Mouse (Mus musculus) frontal cortex, postnatal 25 days (tissue): ENCODE data around the gene Gm3409.
"Not testable (repeated sequence)": the region's sequence is repeated elsewhere in the genome, so short reads cannot be mapped to it uniquely, and the experiment has no call there.

Experiments used
- DNase-seq, 2 experiments: peaks; one replicate each; pipeline ENCODE4 v3.0.0; 2022; ENCODE audit warnings: low spot score in 2 of 2

Gm3409 gene

DNA sequence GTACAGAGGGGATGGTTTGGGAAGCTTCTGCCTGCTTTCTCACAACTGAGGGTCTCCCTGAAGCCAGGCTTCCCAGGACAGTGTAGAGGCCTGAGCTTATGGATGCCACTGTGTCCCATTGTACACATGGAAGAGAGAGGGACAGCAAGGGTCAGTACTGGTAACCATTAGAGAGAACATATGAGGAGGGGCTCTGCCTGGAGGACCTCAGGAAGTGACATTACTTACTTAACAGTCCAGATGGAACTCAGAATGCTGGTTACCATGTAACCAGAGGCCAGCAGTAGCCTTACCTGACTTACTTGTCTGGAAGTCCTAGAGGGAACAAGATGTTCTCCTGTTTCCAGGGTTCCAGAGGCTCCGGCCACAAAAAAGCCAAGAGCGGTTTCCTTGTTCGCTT lies at the start of gene Gm3409:
Gene Gm3409 (plus strand): TSS at position 301 of the 400 bp plus-strand sequence.
- DNase-seq: not testable (repeated sequence)

DNA sequence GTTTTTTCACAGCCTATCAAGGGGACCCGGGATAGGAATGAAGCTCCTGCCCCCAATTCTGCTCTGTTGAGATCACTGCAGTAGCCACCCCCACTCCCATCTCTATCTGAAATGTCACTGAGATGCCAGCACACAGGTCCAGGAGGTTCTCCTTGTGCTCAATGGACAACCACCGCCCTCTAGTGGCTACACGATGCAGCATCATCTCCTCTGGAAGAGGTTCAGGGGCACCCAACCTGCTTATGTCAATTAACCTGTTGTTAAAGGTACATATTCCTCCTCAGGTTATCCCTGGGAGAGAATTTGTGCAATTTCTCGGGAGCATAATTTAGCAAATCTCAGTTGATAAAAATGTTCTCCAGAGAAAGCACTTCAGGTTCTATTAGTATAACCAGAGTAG lies 48.5 kb upstream of the Gm3409 start:
- DNase-seq: not testable (repeated sequence)

DNA sequence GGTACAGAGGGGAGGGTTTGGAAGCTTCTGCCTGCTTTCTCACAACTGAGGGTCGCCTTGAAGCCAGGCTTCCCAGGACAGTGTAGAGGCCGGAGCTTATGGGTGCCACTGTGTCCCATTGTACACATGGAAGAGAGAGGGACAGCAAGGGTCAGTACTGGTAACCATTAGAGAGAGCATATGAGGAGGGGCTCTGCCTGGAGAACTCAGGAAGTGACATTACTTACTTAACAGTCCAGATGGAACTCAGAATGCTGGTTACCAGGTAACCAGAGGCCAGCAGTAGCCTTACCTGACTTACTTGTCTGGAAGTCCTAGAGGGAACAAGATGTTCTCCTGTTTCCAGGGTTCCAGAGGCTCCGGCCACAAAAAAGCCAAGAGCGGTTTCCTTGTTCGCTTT lies 46.4 kb upstream of the Gm3409 start, which contains the start of gene Gm6370:
Gene Gm6370 (plus strand): TSS at position 301 of the 400 bp plus-strand sequence.
- not testable (repeated sequence) for DNase-seq

DNA sequence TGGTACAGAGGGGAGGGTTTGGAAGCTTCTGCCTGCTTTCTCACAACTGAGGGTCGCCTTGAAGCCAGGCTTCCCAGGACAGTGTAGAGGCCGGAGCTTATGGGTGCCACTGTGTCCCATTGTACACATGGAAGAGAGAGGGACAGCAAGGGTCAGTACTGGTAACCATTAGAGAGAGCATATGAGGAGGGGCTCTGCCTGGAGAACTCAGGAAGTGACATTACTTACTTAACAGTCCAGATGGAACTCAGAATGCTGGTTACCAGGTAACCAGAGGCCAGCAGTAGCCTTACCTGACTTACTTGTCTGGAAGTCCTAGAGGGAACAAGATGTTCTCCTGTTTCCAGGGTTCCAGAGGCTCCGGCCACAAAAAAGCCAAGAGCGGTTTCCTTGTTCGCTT lies 35.3 kb upstream of the Gm3409 start, which contains the start of gene 4930449I24Rik:
Gene 4930449I24Rik (plus strand): TSS at position 301 of the 400 bp plus-strand sequence.
- not testable (repeated sequence) for DNase-seq

DNA sequence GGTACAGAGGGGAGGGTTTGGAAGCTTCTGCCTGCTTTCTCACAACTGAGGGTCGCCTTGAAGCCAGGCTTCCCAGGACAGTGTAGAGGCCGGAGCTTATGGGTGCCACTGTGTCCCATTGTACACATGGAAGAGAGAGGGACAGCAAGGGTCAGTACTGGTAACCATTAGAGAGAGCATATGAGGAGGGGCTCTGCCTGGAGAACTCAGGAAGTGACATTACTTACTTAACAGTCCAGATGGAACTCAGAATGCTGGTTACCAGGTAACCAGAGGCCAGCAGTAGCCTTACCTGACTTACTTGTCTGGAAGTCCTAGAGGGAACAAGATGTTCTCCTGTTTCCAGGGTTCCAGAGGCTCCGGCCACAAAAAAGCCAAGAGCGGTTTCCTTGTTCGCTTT lies 23.6 kb upstream of the Gm3409 start, which contains the start of gene Gm3402:
Gene Gm3402 (plus strand): TSS at position 301 of the 400 bp plus-strand sequence.
- DNase-seq: not testable (repeated sequence)

DNA sequence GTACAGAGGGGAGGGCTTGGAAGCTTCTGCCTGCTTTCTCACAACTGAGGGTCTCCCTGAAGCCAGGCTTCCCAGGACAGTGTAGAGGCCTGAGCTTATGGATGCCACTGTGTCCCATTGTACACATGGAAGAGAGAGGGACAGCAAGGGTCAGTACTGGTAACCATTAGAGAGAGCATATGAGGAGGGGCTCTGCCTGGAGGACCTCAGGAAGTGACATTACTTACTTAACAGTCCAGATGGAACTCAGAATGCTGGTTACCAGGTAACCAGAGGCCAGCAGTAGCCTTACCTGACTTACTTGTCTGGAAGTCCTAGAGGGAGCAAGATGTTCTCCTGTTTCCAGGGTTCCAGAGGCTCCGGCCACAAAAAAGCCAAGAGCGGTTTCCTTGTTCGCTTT lies 11.9 kb upstream of the Gm3409 start, which contains the start of gene Gm3404:
Gene Gm3404 (plus strand): TSS at position 301 of the 400 bp plus-strand sequence.
- DNase-seq: not testable (repeated sequence)

DNA sequence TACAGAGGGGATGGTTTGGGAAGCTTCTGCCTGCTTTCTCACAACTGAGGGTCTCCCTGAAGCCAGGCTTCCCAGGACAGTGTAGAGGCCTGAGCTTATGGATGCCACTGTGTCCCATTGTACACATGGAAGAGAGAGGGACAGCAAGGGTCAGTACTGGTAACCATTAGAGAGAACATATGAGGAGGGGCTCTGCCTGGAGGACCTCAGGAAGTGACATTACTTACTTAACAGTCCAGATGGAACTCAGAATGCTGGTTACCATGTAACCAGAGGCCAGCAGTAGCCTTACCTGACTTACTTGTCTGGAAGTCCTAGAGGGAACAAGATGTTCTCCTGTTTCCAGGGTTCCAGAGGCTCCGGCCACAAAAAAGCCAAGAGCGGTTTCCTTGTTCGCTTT lies 18.4 kb downstream of the Gm3409 start, which contains the start of gene Gm3415:
Gene Gm3415 (plus strand): TSS at position 301 of the 400 bp plus-strand sequence.
- not testable (repeated sequence) for DNase-seq

DNA sequence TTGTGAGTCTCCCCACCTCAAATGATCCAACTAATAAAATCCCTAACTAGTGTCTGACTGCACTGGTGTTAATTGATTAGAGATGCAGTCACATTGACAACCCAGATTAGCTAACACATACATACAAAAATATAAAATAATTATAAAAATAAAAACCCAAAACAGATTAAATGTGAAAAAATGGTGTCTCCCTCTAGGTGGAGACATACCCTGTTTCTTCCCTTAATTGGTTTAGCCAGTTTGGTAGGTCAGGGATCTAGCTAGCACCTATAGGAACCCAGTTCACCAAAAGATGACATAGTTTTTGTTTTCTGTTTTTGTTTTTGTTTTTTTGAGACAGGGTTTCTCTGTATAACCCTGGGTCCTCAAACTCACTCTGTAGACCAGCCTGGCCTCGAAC lies 26.8 kb downstream of the Gm3409 start:
- DNase-seq: no peak

DNA sequence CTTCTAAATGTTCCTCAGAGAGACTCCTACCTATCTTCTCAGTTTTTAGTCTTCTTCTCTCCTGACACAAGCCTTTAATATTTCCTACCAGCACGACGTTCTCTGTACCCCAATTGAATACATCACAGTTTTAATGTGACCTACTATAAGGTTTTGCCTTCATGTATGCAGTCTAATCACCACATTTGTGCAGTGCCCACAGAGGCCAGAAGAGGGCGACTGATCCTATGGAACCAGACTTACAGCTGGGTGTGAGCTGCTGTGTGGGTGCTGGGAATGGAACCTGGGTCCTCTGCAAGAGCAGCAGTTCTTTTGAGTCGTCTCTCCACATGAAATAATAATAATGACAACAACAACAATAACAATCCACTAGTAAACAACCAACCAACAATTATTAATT lies 29.6 kb downstream of the Gm3409 start:
- no peak for DNase-seq

DNA sequence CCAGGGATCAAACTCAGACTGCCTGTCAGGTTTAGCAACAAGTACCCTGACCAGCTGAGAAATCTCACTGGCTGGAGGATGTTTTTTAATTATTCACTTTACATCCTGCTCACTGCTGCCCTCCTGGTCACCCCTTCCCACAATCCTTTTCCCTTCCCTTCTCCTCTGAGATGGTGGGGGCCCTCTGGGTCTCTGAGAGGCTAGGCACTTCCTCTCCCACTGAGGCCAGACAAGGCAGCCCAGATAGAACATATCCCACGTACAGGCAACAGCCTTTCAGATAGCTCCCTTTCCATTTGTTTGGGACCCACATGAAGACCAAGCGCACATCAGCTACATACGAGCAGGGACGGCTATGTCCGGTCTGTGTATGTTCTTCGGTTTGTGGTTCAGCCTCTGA lies 32.7 kb downstream of the Gm3409 start:
- DNase-seq: not testable (repeated sequence)

DNA sequence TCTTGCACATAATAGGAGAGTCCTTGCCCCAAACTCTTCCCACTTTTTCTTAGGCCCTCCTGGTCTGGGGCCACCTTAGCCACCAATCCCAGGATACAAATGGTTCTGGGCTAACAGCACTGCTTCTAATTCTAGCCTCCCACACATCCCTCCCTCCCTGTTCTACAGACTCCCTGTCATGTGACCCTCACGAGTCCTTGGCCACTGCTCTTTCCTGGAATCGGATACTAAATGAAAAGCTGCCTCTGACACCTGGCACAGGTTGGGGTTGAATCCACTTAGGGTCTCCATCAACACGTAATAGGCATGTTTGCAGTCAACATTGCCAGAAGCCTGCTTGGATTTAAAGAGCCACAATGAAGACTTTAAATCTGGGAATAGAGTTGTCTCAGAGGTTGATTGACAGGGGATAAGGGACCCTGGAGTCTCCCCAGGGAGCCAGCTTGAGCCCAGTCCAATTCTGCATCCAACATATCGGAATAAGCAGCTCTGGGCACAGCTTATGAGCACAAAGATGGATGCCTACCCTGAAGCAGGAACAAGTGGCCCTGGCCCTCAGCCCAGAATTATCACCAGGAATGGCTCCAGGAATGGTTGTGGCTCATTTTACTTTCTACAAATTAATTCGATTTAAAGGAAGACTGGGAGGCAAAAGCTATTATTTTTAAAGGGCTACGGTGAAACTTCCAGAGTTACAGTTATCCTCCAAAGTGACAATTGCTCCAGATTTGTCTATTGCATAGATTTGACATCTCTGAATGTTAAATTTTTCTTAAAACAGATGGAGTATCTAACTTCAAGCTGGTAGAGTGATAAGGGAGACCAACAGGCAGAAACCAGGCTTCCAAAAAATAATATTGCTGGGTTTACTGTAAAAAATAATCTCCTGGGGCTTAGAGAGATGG lies 34.6 kb downstream of the Gm3409 start:
- peak in 1 of 2 experiments; percentile 34 for DNase-seq

DNA sequence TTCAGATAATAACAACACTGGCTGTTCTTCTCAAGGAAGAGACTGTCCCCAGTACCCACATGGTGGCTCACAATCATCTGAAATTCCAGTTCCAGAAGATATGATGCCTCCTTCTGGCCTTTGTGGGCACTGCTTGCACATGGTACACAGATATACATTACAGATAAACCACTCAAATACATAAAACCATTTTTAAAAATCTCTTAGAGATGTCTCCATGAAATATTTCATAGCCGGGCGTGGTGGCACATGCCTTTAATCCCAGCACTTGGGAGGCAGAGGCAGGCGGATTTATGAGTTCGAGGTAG lies 35.2 kb downstream of the Gm3409 start:
- not testable (repeated sequence) for DNase-seq

DNA sequence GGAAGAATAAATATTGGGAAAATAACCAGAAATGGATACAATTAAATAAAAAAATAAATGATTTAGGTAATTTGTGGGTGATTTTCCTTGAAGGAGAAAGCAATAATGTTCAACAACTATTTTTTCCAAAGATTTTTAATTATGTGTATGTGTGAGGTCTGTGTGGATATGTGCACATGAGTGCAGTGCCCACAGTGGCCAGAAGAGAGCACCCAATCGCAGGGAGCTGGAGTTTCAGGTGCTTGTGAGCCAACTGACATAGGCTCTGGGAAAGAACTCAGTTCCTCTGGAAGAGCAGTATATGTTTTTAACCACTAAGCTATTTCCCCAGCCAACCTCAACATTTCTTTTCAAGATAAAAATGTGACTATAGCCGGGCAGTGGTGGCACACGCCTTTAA lies 39.2 kb downstream of the Gm3409 start:
- DNase-seq: no peak

DNA sequence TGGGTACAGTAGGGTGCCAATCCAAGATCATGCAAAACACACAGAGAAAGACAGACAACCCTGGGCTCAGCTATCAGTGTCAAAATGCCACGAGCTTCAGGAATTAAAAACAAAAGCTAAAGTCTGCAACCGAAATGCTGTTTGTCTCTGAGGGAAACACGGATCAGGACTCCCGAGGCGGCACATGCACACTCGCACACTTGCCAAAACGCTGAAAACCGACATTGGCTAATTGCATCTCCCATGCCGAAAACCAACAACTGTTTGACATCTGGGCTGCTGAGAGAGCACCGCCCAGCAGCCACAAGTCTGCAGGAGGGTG lies 46.7 kb downstream of the Gm3409 start:
- no peak for DNase-seq

DNA sequence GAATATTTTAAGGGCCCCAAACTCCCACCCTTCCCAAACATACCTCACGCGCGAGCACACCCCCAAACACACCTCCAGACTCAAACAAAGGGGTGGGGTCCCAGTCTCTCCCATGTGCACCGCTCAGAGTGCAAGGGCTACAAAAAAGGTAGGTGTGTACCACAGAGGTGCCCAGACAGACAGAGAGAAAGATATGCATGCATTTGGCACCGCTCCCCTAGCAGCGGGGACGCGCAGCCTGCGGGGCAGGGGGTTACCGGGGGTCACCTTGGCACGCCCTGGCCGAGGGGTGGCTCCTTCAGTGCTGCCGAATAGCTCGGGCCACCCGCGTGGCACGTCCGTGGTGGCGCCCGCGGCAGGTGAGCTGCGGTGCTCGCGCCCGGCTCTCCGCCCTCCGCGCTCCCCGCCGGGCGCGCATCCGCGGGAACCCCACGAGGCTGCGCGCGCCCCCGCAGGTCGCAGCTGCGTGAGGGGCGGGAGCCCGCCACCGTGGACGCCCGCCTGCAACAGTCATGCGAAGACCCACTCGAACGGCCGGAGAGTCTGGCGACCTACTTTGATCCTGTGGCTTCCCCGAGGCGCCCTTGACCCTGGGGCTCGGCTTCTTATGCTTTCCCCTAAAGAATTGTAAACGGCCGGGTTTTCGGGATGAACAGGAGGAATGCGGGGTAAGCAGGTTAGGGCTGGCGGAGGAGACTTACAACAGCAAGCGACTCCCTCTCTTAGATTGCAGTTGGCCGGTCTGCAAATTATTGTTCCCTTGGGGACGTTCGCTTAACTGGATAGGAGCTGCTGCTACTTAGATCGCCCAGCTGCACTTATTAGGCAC lies 47.2 kb downstream of the Gm3409 start, which contains the start of gene Gpr12:
Gene Gpr12 (minus strand): TSS at position 762 of the 829 bp plus-strand sequence.
- peak; percentile 28 to 31 for DNase-seq

DNA sequence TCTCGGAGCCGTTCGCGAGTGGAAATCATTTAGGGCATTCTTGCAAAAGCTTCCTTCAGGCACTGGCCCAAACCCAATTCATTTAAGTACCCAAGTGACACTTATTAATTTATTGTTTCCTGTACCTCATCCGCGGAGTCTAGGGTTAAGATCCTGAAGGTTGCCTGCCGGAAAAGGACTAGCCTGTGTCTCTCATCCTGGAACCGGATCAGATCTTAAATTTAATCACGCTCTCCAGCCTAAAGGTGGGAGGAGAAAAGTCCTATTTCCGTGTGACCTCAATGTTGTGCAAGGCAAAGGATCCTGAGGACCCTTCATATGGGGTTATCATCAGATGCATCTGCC lies 47.8 kb downstream of the Gm3409 start:
- DNase-seq: no peak

DNA sequence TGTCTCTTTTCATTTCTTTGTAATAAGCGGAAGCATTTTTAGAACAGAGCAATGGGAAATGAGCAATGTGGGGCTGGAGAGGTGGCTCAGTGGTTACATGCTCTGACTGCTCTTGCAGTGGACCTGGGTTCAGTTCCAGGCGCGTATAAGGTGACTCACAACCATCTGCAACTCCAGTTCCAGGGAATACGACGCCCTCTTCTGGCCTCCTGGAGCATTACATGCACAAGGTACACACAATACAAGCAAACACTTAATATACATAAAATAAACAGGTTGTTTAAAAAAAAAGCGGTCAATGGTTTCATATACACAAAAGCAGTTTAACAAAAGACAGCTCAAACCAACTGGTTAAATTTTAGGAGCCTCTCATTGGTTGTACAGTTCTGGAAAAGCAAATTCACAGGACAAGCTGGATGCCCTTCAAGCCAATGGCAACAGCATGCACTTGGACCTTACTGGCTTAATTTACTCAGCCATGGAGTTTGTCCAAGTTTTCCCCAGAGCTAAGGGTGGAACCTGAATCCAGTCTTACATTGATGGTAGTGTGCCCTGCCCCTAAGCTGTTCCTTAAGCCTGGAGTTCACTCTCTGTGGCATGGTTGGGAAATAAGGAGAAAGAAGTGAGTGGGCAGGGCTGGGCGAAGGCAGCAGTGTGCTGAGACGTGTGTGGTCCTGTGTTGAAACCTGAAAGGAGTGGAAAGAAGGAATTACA lies 49.1 kb downstream of the Gm3409 start:
- DNase-seq: no peak
